Mouse (Mus musculus): ENCODE data around the gene Olfr904.
"Not testable (repeated sequence)": the region's sequence is repeated elsewhere in the genome, so short reads cannot be mapped to it uniquely, and the experiment has no call there.

Gene Olfr904

GRCm38 (mm10) chr9:38462844-38463243 is at the start of gene Olfr904:
Gene Olfr904 (plus strand): TSS chr9:38463144.
- DNase-seq (ENCODE audit: low spot score in 2 of 2): no peak

GRCm38 (mm10) chr9:38413502-38413901 is 49.4 kb upstream of the Olfr904 start:
- DNase-seq (ENCODE audit: low spot score in 2 of 2): not testable (repeated sequence)

- no peak for DNase-seq (ENCODE audit: low spot score in 2 of 2)
Measured at GRCm38 (mm10) chr9:38423801-38424200, 39.1 kb upstream of the Olfr904 start.

- no peak for DNase-seq (ENCODE audit: low spot score in 2 of 2)
Measured at GRCm38 (mm10) chr9:38427026-38427425, 35.9 kb upstream of the Olfr904 start.

GRCm38 (mm10) chr9:38429155-38429554 is 33.8 kb upstream of the Olfr904 start, which contains the start of gene Olfr901:
Gene Olfr901 (plus strand): TSS chr9:38429455.
- no peak for DNase-seq (ENCODE audit: low spot score in 2 of 2)

GRCm38 (mm10) chr9:38447352-38447751 is 15.6 kb upstream of the Olfr904 start, which contains the start of gene Olfr902:
Gene Olfr902 (plus strand): TSS chr9:38447652.
- no peak for DNase-seq (ENCODE audit: low spot score in 2 of 2)

- DNase-seq (ENCODE audit: low spot score in 2 of 2): no peak
Measured at GRCm38 (mm10) chr9:38470807-38471206, 7.9 kb downstream of the Olfr904 start, which contains the start of gene Olfr905. Gene Olfr905 (plus strand): TSS chr9:38471107.

GRCm38 (mm10) chr9:38486785-38487184 is 23.8 kb downstream of the Olfr904 start, which contains the start of gene Olfr906:
Gene Olfr906 (plus strand): TSS chr9:38487085.
- DNase-seq (ENCODE audit: low spot score in 2 of 2): no peak

GRCm38 (mm10) chr9:38495501-38495900 is 32.6 kb downstream of the Olfr904 start, which contains the start of gene Olfr907:
Gene Olfr907 (plus strand): TSS chr9:38495801.
- no peak for DNase-seq (ENCODE audit: low spot score in 2 of 2)

GRCm38 (mm10) chr9:38512353-38512752 is 49.4 kb downstream of the Olfr904 start:
- DNase-seq (ENCODE audit: low spot score in 2 of 2): no peak
